8 mouse cellular contexts compared by ENCODE assay signal in the genomic region with DNA sequence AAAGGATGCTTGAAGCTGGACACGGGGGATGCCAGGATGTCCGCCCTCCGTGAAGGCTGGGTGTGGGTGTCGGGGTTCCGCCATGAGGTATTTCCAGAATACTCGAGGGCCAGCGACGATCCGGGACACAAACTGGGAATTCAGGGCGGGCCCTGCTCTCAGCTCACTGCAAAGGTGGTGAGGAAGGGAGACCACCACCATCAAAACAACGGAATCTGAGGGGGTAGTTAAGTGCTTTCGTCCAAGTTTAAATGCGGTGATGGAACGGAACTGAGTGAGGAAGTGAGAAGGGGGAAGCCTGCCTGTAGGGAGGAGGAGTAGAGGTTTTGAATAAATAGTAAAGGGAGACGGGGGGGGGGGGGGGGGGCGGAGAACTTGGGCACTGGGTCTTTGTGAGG. TPM values are rescaled to one million over a fixed set of nuclear protein-coding genes. Genes with fewer than 3 reads are reported as not detected.
DNase-seq lines count a peak whose midpoint lies in the region; ATAC-seq and TF ChIP-seq lines count a peak whose summit lies in the region.

No protein-coding gene starts in this region.

- DNase-seq in lung, postnatal 4 days, result no peak
- DNase-seq in forebrain, embryonic 11.5 days (ENCODE audit: low spot score), result no peak
- no peak for DNase-seq in cerebellum, postnatal 14 days
- DNase-seq in embryo, embryonic 9.5 days (ENCODE audit: extremely low spot score), result no peak
- no peak for DNase-seq in spleen, postnatal 36 days (ENCODE audit: low spot score in 2 of 2)

- peak; percentile 43; the same call in 1 of the 2 replicates for ATAC-seq in lung, embryonic 15.5 days (ENCODE audit: borderline replicate concordance, extremely low read depth, low FRiP score, low TSS enrichment)
- ATAC-seq in forebrain, embryonic 11.5 days (replicated peaks; ENCODE audit: low FRiP score), result no peak; the same call in 1 of the 2 replicates
- ATAC-seq in liver, embryonic 12.5 days, result peak; percentile 45

- peak overlapping the region; percentile 96 for H3K4me3 ChIP-seq in lung, embryonic 15.5 days
- H3K4me3 ChIP-seq in forebrain, embryonic 11.5 days (ENCODE audit: low read depth, low read length), result peak overlapping the region; percentile 92
- H3K4me3 ChIP-seq in liver, embryonic 12.5 days, result peak overlapping the region; percentile 96
- peak overlapping the region; percentile 96 for H3K4me3 ChIP-seq in small intestine, adult 2 months (ENCODE audit: low read depth, low read length)

- H3K9ac ChIP-seq in lung, embryonic 15.5 days, result peak overlapping the region; percentile 82
- peak overlapping the region; percentile 86 for H3K9ac ChIP-seq in forebrain, embryonic 11.5 days (ENCODE audit: low read length)
- peak overlapping the region; percentile 90 for H3K9ac ChIP-seq in liver, embryonic 12.5 days

- H3K36me3 ChIP-seq in lung, embryonic 15.5 days, result 0 out of 2 replicates have a peak, but pooled peaks cover under 1% of the 10 kb centered on the region
- H3K36me3 ChIP-seq in forebrain, embryonic 11.5 days (ENCODE audit: control insufficient read depth, insufficient read depth, low read length), result no peaks in the 10 kb centered on the region
- H3K36me3 ChIP-seq in liver, embryonic 12.5 days, result peaks cover 17% of the 10 kb centered on the region
- H3K36me3 ChIP-seq in small intestine, adult 2 months (ENCODE audit: control insufficient read depth, insufficient read depth, low read length), result peaks cover 2% of the 10 kb centered on the region; the same call in 1 of the 2 replicates

- TF ChIP-seq CTCF in small intestine, adult 2 months (IDR thresholded peaks at IDR 0.05; ENCODE audit: extremely low read depth, insufficient read length, insufficient replicate concordance, low read depth, low read length), result no peak

- WGBS in lung, embryonic 15.5 days, result under 1% methylated on average over 15 of the region's 16 CpGs
- under 1% methylated on average over 16 of the region's 16 CpGs for WGBS in forebrain, embryonic 11.5 days
- WGBS in liver, embryonic 12.5 days (ENCODE audit: insufficient replicate concordance), result 0% methylated on average over 16 of the region's 16 CpGs
- WGBS in small intestine, adult 2 months, result under 1% methylated on average over 16 of the region's 16 CpGs

- no peak; the same call in 1 of the 2 replicates for TF ChIP-seq POLR2A in small intestine, adult 2 months (IDR thresholded peaks at IDR 0.05; ENCODE audit: low read depth, low read length)

- H3K27me3 ChIP-seq in lung, embryonic 15.5 days, result no peaks in the 10 kb centered on the region
- no peaks in the 10 kb centered on the region for H3K27me3 ChIP-seq in forebrain, embryonic 11.5 days (ENCODE audit: control insufficient read depth, insufficient read depth, low read length)
- no peaks in the 10 kb centered on the region for H3K27me3 ChIP-seq in liver, embryonic 12.5 days (replicated peaks)
- H3K27me3 ChIP-seq in small intestine, adult 2 months (ENCODE audit: control insufficient read depth, insufficient read depth, low read length), result no peaks in the 10 kb centered on the region

- peaks cover 11% of the 10 kb centered on the region; the same call in 1 of the 2 replicates for H3K4me1 ChIP-seq in lung, embryonic 15.5 days
- 0 out of 2 replicates have a peak, but pooled peaks cover 2% of the 10 kb centered on the region for H3K4me1 ChIP-seq in forebrain, embryonic 11.5 days (replicated peaks; ENCODE audit: control insufficient read depth, insufficient read depth, low read length)
- peaks cover 27% of the 10 kb centered on the region for H3K4me1 ChIP-seq in liver, embryonic 12.5 days
- H3K4me1 ChIP-seq in small intestine, adult 2 months (ENCODE audit: control insufficient read depth, insufficient read depth, insufficient read length, low read length), result peaks cover 5% of the 10 kb centered on the region; the same call in 1 of the 2 replicates

- H3K9me3 ChIP-seq in lung, embryonic 15.5 days, result no peaks in the 10 kb centered on the region
- no peaks in the 10 kb centered on the region for H3K9me3 ChIP-seq in forebrain, embryonic 11.5 days (ENCODE audit: control insufficient read depth, low read length)
- H3K9me3 ChIP-seq in liver, embryonic 12.5 days (replicated peaks), result no peaks in the 10 kb centered on the region

- no peak overlapping the region for H3K27ac ChIP-seq in lung, embryonic 15.5 days
- peak overlapping the region; percentile 31; the same call in 1 of the 2 replicates for H3K27ac ChIP-seq in forebrain, embryonic 11.5 days (ENCODE audit: low read depth, low read length)
- peak overlapping the region; percentile 73 for H3K27ac ChIP-seq in liver, embryonic 12.5 days
- 0 out of 2 replicates have a peak overlapping the region, but pooled peaks have one; percentile 19 for H3K27ac ChIP-seq in small intestine, adult 2 months (ENCODE audit: insufficient read depth, low read depth, low read length)

- peak overlapping the region; percentile 62 for H3K4me2 ChIP-seq in lung, embryonic 15.5 days
- peak overlapping the region; percentile 65 for H3K4me2 ChIP-seq in forebrain, embryonic 11.5 days (ENCODE audit: low read depth, low read length, severe bottlenecking)
- H3K4me2 ChIP-seq in liver, embryonic 12.5 days, result peak overlapping the region; percentile 84

RNA-seq across cellular contexts. Expression of a gene that starts 0.3 kb away (rescaled TPM):
- polyA plus RNA-seq in lung, embryonic 15.5 days (2015; fragmentation: Nextera tagmentation; extraction: Ambion mirVana), result 43.9 and 45.7 TPM in 2 replicates
- polyA plus RNA-seq in forebrain, embryonic 11.5 days (2014; fragmentation: Nextera tagmentation; extraction: Ambion mirVana), result 54.9 and 56.6 TPM in 2 replicates
- polyA plus RNA-seq in liver, embryonic 12.5 days (2016; fragmentation: Nextera tagmentation; extraction: Ambion mirVana), result 14.6 and 15.9 TPM in 2 replicates
- 3.5 and 6.9 TPM in 2 replicates for polyA plus RNA-seq in small intestine, adult 2 months (2012; rRNA removed)

RNA-seq across cellular contexts. Expression of a gene that starts 0.3 kb away (rescaled TPM):
- 78.7 and 81.8 TPM in 2 replicates for polyA plus RNA-seq in lung, embryonic 15.5 days (2015; fragmentation: Nextera tagmentation; extraction: Ambion mirVana)
- 50.8 and 54.5 TPM in 2 replicates for polyA plus RNA-seq in forebrain, embryonic 11.5 days (2014; fragmentation: Nextera tagmentation; extraction: Ambion mirVana)
- 37.2 and 42.1 TPM in 2 replicates for polyA plus RNA-seq in liver, embryonic 12.5 days (2016; fragmentation: Nextera tagmentation; extraction: Ambion mirVana)
- 14.8 and 31.3 TPM in 2 replicates for polyA plus RNA-seq in small intestine, adult 2 months (2012; rRNA removed)
